Mouse (Mus musculus): ENCODE data around the gene Mpzl3. TPM values are rescaled to one million over a fixed set of nuclear protein-coding genes. Genes with fewer than 3 reads are reported as not detected.

Gene Mpzl3
- total and polyA plus RNA-seq, 2 experiments from 2014 or later: 1.2 to 1.8 TPM

DNA sequence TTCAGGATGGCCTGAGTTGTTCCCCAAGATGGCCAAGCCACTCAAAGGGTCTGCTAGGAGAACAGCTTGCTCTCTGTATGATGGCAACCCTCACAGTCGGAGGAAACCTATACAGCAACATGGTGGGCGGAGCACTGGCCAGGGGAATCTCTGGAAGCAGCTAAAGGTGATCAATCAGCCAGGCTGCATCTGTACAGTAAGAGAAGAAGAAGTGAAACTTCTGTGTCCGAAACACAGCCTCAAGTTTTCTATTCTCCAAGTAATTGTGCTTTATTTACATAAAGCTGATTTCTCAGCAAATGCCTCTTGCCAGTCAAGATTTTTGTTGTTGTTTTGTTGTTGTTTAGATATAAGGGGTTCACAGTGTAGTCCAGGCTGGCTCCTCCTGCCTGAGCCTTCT lies 22.9 kb downstream of the Mpzl3 start:
- Histone ChIP-seq H3K27me3 (ENCODE audit: insufficient read depth, low read length) (no peaks in the 10 kb centered on the region), H3K4me3 (ENCODE audit: low read length) (no peak overlapping the region), H3K4me2 (ENCODE audit: low read depth, low read length) (no peak overlapping the region), H3K9me3 (ENCODE audit: low read length) (no peaks in the 10 kb centered on the region), H3K9ac (replicated peaks; ENCODE audit: low read length) (no peak overlapping the region), H3K4me1 (ENCODE audit: insufficient read depth, low read length) (no peaks in the 10 kb centered on the region), H3K36me3 (ENCODE audit: insufficient read depth, low read length) (no peaks in the 10 kb centered on the region), H3K27ac (no peak overlapping the region)
- ATAC-seq: no peak
- no peak for DNase-seq (ENCODE audit: low spot score)
- 71% methylated on average over 3 of the region's 3 CpGs for WGBS
- no peak for TF ChIP-seq CTCF (IDR thresholded peaks at IDR 0.05; ENCODE audit: low read depth)

DNA sequence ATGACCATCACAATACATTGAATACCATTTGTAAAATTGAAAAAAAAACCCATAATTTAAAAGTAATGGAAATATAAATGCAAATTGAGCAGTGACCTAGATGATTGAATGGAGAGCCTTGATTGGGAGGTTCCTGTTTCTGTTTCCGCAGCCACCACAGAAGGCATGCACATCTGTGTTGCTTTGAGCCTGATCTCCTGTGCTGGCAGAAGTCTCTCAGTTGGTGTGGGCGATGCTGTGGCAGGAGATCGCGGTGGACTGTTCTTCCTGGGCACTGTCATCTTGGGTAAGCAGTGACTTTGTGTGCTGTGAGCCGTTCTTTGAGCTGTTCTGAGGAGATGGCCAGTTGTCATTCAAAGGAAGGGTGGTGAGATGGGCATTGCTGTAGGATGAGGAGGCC lies 24.0 kb downstream of the Mpzl3 start, which contains the start of gene Jaml:
Gene Jaml (plus strand): TSS at position 173 of the 400 bp plus-strand sequence.
- DNase-seq (ENCODE audit: low spot score) (no peak), ATAC-seq (no peak)
- Histone ChIP-seq H3K4me1 (ENCODE audit: insufficient read depth, low read length) (no peaks in the 10 kb centered on the region), H3K4me3 (ENCODE audit: low read length) (no peak within 1 kb of the TSS), H3K9ac (replicated peaks; ENCODE audit: low read length) (no peak within 1 kb of the TSS), H3K9me3 (ENCODE audit: low read length) (no peaks in the 10 kb centered on the region), H3K27ac (no peak within 1 kb of the TSS), H3K4me2 (ENCODE audit: low read depth, low read length) (no peak within 1 kb of the TSS), H3K36me3 (ENCODE audit: insufficient read depth, low read length) (no peaks in the 10 kb centered on the region), H3K27me3 (ENCODE audit: insufficient read depth, low read length) (no peaks in the 10 kb centered on the region)
- no peak for TF ChIP-seq CTCF (IDR thresholded peaks at IDR 0.05; ENCODE audit: low read depth)
- 86% methylated on average over 5 of the region's 5 CpGs for WGBS

DNA sequence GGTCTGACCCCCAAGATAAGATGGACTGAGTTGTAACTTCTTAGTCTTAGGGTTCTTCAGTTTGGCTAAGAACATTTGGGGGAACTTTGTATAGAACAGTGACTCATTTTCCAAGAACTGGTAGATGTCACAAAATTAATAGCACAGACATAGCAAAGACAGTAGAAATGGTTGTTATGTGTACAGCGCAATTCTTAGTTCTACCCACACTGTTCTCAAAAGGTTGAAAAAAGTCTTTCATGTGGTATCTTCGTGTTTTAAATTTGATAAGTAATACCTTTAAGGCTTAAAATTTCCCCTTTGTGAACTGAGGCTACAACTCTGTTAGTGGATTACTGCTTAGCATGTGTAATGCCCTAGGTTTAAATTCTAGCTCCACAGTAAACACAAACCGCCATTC lies 28.1 kb downstream of the Mpzl3 start:
- no peak overlapping the region for H3K9ac ChIP-seq (replicated peaks; ENCODE audit: low read length)
- ATAC-seq (no peak), DNase-seq (ENCODE audit: low spot score) (no peak)
- no peaks in the 10 kb centered on the region for H3K4me1 ChIP-seq (ENCODE audit: insufficient read depth, low read length)
- no peaks in the 10 kb centered on the region for H3K9me3 ChIP-seq (ENCODE audit: low read length)
- H3K27ac ChIP-seq: no peak overlapping the region
- 86% methylated on average over 3 of the region's 3 CpGs for whole genome bisulfite sequencing
- no peak overlapping the region for H3K4me3 ChIP-seq (ENCODE audit: low read length)
- no peaks in the 10 kb centered on the region for H3K27me3 ChIP-seq (ENCODE audit: insufficient read depth, low read length)
- TF ChIP-seq CTCF (IDR thresholded peaks at IDR 0.05; ENCODE audit: low read depth): no peak
- no peak overlapping the region for H3K4me2 ChIP-seq (ENCODE audit: low read depth, low read length)
- H3K36me3 ChIP-seq (ENCODE audit: insufficient read depth, low read length): no peaks in the 10 kb centered on the region

DNA sequence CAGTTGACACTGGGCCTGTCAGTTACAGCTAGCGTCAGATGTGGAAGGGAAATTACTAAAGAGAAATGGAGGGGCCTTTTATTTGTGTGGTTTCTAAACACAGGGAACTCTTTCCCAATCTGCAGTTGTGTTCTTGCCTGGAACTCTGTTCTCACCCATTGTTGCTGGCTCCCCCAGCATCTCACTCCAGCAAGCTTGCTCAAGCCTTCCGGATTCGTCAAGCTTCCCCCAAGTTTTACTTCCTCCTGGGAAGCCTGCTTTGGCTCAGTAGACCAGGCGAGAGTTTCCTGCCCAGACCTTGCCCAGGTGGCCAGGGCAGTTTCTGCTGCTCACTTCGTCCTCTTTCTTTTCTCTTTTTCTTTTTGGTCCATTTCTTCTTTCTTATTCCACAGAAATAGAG lies 29.6 kb downstream of the Mpzl3 start:
- DNase-seq (ENCODE audit: low spot score) (no peak), ATAC-seq (no peak)
- Histone ChIP-seq H3K9ac (replicated peaks; ENCODE audit: low read length) (no peak overlapping the region), H3K27ac (no peak overlapping the region), H3K4me3 (ENCODE audit: low read length) (no peak overlapping the region), H3K27me3 (ENCODE audit: insufficient read depth, low read length) (no peaks in the 10 kb centered on the region), H3K9me3 (ENCODE audit: low read length) (no peaks in the 10 kb centered on the region), H3K4me1 (ENCODE audit: insufficient read depth, low read length) (no peaks in the 10 kb centered on the region), H3K36me3 (ENCODE audit: insufficient read depth, low read length) (no peaks in the 10 kb centered on the region), H3K4me2 (ENCODE audit: low read depth, low read length) (no peak overlapping the region)
- 69% methylated on average over 5 of the region's 5 CpGs for WGBS
- TF ChIP-seq CTCF (IDR thresholded peaks at IDR 0.05; ENCODE audit: low read depth): no peak

DNA sequence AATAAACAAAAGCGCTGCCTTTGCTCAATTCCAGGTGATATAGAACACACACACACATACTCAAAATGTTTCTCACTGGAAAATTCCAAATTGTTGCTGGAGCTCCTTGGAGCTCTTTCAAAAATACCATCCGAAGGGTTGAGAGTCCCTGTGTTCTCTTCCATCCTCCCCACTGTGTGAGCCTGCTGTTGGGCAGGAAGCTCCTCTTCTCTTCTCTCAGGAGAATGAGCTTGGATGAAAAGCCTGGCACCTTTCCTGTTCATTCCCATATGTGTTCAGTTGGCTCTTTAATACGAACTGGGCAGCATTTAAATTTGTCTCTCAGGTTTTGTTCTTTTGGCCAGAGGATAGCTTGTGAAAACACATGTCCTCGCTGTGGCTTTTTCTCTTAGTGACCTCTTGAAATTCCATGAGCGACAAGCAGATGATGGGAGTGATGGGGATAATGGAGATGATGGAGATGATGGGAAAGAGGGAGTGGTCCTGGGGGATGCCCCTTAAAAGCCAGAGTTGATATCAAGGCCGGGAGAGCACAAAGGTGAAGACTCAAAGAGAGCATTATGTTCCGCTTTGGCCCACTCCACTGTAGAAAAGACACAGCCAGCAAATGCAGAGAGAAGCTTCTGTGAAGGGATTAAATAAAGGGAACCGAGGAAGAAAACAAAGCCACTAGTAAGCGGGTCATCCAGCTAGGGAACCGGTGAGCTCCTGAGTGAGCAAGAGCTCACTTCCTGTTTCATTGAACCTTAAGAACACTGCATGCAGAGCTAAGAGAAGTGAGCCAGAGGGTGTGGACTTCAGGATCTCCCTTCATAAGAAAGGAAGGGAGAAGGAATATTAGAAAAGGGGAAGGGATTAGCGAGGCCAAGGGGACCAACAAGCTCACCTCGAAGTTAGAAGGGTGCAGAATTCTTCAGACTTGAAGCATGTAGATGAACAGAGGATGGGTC lies 31.0 kb downstream of the Mpzl3 start:
- ATAC-seq (no peak), DNase-seq (ENCODE audit: low spot score) (no peak)
- Histone ChIP-seq H3K4me2 (ENCODE audit: low read depth, low read length) (no peak overlapping the region), H3K9me3 (ENCODE audit: low read length) (no peaks in the 10 kb centered on the region), H3K4me3 (ENCODE audit: low read length) (no peak overlapping the region), H3K27ac (no peak overlapping the region), H3K4me1 (ENCODE audit: insufficient read depth, low read length) (no peaks in the 10 kb centered on the region), H3K36me3 (ENCODE audit: insufficient read depth, low read length) (no peaks in the 10 kb centered on the region), H3K9ac (replicated peaks; ENCODE audit: low read length) (no peak overlapping the region), H3K27me3 (ENCODE audit: insufficient read depth, low read length) (no peaks in the 10 kb centered on the region)
- WGBS: 72% methylated on average over 12 of the region's 12 CpGs
- TF ChIP-seq CTCF (IDR thresholded peaks at IDR 0.05; ENCODE audit: low read depth): no peak

DNA sequence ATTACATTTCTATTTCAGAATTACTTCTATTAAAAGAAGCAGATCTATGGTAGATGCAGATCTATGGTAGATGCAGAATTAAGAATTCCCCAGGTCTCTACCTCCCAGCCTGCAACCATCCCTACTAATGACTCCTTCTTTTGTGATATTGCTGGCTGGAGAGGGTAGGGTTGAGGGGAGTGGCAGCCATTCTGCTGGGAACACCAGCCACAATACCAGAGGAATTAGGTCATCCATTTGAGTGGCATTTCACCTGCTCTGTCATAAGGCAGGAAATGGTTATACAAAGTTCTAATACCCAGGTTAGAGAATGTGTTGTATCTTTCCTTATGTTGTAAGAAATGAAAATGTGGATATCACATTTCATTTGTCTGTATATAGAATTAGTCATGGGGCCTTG lies 33.1 kb downstream of the Mpzl3 start:
- no peak overlapping the region for H3K27ac ChIP-seq
- no peaks in the 10 kb centered on the region for H3K4me1 ChIP-seq (ENCODE audit: insufficient read depth, low read length)
- H3K9me3 ChIP-seq (ENCODE audit: low read length): no peaks in the 10 kb centered on the region
- H3K9ac ChIP-seq (replicated peaks; ENCODE audit: low read length): no peak overlapping the region
- no peak overlapping the region for H3K4me3 ChIP-seq (ENCODE audit: low read length)
- H3K36me3 ChIP-seq (ENCODE audit: insufficient read depth, low read length): no peaks in the 10 kb centered on the region
- no peak overlapping the region for H3K4me2 ChIP-seq (ENCODE audit: low read depth, low read length)
- ATAC-seq: no peak
- DNase-seq (ENCODE audit: low spot score): no peak
- no peaks in the 10 kb centered on the region for H3K27me3 ChIP-seq (ENCODE audit: insufficient read depth, low read length)
- TF ChIP-seq CTCF (IDR thresholded peaks at IDR 0.05; ENCODE audit: low read depth): no peak

DNA sequence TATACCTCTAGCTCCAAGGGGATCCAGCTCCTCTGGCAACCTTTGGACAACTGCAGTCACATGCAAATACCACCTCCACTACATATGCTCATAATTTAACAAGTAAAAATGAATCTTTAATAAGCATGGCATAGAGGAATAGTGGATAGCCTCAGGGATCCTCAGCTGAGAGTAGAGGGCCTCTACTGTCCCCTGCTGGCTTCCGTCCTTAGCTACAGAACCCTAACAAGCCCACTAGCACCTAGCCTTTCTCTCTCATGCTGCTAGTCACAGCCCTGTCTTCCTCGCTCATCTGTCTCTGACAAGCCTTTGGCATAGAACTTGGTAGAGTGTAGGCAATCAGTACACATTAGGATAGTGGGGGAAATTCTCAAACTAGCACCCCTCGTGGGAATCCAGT lies 35.8 kb downstream of the Mpzl3 start:
- 60% methylated on average over 3 of the region's 3 CpGs for WGBS
- H3K9ac ChIP-seq (replicated peaks; ENCODE audit: low read length): no peak overlapping the region

More for the DNA sequence above, 35.8 kb downstream of the Mpzl3 start:
- no peak overlapping the region for H3K4me3 ChIP-seq (ENCODE audit: low read length)
- no peaks in the 10 kb centered on the region for H3K4me1 ChIP-seq (ENCODE audit: insufficient read depth, low read length)
- TF ChIP-seq CTCF (IDR thresholded peaks at IDR 0.05; ENCODE audit: low read depth): 0 out of 2 replicates have a peak, but pooled peaks have one; percentile 24
- no peak overlapping the region for H3K4me2 ChIP-seq (ENCODE audit: low read depth, low read length)
- H3K27ac ChIP-seq: no peak overlapping the region
- no peaks in the 10 kb centered on the region for H3K36me3 ChIP-seq (ENCODE audit: insufficient read depth, low read length)
- ATAC-seq (no peak), DNase-seq (ENCODE audit: low spot score) (no peak)
- H3K9me3 ChIP-seq (ENCODE audit: low read length): no peaks in the 10 kb centered on the region
- H3K27me3 ChIP-seq (ENCODE audit: insufficient read depth, low read length): no peaks in the 10 kb centered on the region
